Mouse (Mus musculus): ENCODE measurements around the gene Tlr7.
"Not testable (repeated sequence)": the region's sequence is repeated elsewhere in the genome, so short reads cannot be mapped to it uniquely, and the experiment has no call there.

Gene Tlr7

DNA sequence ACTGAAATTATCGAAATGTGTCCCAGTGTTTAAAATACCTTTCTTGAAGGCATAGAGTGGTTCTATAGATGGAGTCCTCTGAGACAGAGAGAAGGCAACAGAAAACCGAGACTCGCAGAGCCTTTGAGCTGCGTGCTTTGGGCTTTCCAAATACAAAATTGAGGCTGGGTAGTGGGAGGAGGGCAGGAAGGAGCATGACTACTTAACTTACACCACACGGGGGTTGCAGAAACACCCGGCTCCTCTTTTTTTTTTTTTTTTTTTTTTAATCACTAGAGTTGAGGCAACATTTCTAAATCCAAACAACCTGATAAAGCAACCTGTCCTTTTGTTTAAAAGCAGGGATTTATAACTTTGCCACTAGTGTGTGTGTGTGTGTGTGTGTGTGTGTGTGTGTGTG lies at the start of gene Tlr7:
Gene Tlr7 (minus strand): TSS at position 160 of the 400 bp plus-strand sequence.
- DNase-seq (ENCODE audit: low spot score) = no peak

DNA sequence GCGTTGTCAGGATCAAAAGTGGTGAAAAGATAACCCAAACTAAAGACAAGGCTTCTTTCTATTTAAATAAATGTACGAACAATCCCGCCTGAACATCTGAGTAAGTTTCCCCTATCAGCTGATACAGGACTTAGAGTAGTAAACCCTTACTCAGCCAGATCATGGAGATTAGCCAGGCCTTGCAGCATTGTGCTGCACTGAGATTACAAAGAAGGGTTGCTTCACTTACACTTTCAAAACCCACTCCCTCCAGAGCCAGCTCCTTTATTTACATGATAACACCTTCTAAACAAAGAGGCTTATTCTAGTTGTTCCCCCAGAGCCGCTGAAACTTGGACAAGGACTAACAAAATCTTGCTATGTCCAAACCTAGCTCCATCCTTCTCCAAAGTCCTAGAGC lies 49.7 kb upstream of the Tlr7 start:
- DNase-seq (ENCODE audit: low spot score) = no peak

- DNase-seq (ENCODE audit: low spot score) = not testable (repeated sequence)
Observed at GRCm38 (mm10) chrX:167361231-167361630, 30.9 kb upstream of the Tlr7 start.

GRCm38 (mm10) chrX:167359704-167360103 lies 29.3 kb upstream of the Tlr7 start:
- no peak for DNase-seq (ENCODE audit: low spot score)

DNA sequence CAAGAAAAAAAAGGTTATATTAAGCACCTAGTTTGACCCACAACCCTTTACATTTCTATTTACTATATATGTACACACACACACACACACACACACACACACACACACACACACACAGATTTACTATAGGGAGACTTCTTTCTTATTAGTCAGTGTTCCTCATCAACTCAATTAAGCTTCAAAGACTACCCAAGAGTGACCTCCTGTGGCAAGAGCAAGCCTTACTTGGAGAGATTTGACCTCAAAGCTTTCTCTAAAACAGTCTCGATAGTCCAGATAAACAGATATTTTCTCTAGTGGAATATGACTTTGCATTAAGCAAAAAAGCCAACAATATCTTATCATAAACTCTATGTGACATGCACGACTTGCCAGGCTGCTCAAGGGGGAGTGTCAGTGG lies 27.1 kb upstream of the Tlr7 start:
- no peak for DNase-seq (ENCODE audit: low spot score)

DNA sequence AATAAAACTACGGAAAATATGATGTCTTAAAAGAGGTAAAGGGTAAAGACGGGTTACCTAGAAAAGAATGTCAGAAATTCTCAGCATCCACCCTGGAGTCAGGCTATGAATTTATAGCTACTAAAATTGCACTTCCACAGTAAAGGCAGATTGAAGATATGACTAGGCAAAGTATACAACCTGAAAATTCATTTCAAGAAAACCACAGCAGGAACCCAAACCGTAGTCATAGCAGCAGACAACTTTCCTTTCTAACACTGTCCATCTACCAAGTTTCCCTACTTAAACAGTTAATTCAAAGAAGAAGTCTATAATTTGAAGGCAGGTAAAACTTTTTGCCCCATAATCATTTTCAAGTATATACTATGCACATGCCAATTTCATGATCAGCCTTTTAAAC lies 25.6 kb upstream of the Tlr7 start:
- no peak for DNase-seq (ENCODE audit: low spot score)

DNA sequence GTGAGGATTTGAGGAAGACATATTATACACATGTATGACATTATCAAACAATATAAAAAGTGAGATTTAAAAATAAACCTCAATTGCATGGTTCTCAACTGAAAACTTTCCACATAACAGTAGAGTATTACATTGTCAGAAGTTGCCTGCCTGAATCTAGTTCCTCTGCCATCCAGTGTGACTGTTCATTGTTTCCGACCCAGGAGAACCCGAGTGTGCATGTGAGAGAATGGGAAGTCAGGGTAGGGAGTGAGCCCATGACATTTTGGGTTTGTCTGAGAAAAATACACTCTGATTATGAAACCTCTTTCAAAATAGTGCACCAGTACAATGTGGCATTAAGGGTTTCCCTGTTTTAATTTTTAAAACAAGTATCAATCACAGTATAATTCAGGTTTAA lies 23.3 kb upstream of the Tlr7 start:
- DNase-seq (ENCODE audit: low spot score) = no peak

DNA sequence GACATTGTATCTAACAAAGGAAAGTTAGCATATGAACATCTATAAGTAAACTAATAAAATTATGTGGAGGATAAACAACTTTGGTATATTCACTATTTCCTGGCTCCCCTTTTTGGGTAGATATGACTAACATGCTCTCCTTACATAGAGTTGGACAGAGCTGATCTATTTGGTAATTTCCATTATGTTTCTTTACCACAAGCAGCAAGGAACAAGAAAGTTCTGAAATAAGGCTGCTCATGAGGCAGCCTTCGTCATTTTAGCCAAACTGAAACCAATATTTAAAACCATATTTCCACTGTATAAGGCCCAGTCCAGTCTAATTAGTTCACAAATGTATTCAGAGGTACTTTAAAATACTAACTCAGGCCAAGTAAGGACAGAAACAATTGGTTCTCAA lies 16.1 kb upstream of the Tlr7 start:
- no peak for DNase-seq (ENCODE audit: low spot score)

DNA sequence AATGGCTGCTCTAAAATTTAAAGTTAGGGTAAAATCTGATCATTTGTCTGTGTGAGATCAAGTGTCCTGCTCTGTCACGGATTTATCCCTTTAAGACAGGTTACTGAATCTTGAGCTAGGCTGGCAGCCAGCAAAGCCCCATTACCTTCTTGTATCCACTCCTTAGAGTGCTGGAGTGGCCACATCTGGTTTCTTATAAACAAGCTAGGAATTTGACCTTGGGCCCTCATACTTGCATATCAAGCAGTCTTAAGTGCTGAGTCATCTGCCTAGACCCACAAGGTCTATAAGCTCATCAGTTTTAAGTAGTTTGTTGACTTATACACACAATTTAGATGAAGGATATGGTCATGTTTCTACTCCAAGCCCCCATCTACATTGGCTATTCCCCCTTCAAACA lies 14.0 kb upstream of the Tlr7 start:
- DNase-seq (ENCODE audit: low spot score) = no peak

GRCm38 (mm10) chrX:167341811-167342210 lies 11.5 kb upstream of the Tlr7 start:
- DNase-seq (ENCODE audit: low spot score) = no peak

DNA sequence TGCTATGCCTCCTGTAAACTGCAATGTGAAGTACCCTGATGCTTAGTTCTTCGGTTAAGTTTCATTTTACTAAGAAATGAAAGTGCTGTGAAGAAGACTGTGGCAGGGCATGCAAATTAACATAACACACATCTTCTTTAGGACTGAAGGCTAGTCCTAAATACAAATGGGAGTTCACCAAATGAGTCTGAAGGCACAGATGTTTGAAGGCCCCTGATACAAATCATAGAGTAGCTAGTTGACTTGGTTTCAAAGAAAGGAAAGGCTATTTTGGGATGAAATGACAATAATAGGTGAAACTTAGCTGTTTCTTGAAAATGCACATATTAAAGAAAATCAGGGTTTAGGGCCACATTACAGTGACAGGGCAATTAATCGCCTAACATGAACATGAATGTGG lies 9.8 kb upstream of the Tlr7 start:
- DNase-seq (ENCODE audit: low spot score) = no peak

DNA sequence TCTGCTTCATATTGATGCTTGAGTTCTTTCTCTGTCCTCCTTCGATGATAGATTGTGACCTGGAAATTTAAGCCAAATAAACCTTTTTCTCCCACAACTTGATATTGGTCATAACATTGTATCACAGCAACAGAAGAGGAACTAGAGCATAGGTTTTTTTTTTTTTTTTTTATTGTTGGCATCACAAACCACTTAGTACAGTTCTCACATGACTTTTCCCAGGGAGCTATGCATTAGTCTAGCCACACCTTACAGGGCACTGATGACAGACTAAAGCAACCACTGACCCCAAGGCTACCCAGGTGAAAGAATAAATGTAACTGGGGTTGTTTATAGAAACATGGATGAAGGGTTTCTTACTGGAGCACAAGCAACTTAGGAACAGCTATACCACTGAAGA lies 7.6 kb upstream of the Tlr7 start:
- no peak for DNase-seq (ENCODE audit: low spot score)

DNA sequence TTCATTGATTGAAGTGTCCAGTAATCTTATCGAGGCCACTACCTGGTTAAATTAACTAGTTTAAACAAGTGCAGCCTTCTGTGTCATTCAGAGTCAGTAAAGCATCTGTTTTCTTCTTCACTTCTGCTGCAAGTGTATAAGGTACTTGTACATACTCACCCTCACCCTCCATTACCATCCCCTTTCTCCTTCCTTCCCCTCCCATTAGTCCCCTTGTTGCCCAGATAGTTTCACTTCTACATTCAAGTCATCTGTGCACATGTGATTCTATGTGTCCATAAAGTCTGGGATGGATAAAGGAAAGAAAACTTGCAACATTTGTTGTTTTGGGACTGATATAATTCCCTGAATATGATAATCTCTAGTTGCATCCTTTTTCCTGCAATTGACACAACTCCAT lies 4.2 kb upstream of the Tlr7 start:
- no peak for DNase-seq (ENCODE audit: low spot score)

- no peak for DNase-seq (ENCODE audit: low spot score)
Observed at GRCm38 (mm10) chrX:167332607-167333006, 2.2 kb upstream of the Tlr7 start.

GRCm38 (mm10) chrX:167330993-167331392 lies 635 bp upstream of the Tlr7 start:
- no peak for DNase-seq (ENCODE audit: low spot score)

- DNase-seq (ENCODE audit: low spot score) = no peak
Observed at GRCm38 (mm10) chrX:167329620-167330019, 738 bp downstream of the Tlr7 start.

GRCm38 (mm10) chrX:167329098-167329497 lies 1.3 kb downstream of the Tlr7 start:
- DNase-seq (ENCODE audit: low spot score) = no peak

DNA sequence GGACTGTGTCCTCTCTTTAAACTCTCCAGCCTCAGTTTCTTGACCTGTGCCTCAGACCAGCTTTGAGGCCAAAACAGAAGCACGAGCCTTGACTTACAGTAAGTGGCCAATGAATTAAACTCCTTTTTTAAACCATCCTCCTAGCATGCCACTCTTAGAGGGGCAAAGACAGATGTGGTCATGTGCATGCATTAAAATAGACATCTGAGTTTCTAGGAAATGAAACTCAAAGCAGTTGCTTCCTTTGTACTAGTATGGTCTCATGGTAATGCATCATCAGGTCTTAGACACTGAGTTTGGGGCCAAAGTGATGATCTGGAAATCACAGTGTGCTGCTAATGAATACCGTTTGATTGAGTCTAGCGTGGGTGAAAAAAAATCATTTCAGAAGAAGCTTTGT lies 1.8 kb downstream of the Tlr7 start:
- DNase-seq (ENCODE audit: low spot score) = no peak

GRCm38 (mm10) chrX:167323742-167324141 lies 6.6 kb downstream of the Tlr7 start:
- no peak for DNase-seq (ENCODE audit: low spot score)

DNA sequence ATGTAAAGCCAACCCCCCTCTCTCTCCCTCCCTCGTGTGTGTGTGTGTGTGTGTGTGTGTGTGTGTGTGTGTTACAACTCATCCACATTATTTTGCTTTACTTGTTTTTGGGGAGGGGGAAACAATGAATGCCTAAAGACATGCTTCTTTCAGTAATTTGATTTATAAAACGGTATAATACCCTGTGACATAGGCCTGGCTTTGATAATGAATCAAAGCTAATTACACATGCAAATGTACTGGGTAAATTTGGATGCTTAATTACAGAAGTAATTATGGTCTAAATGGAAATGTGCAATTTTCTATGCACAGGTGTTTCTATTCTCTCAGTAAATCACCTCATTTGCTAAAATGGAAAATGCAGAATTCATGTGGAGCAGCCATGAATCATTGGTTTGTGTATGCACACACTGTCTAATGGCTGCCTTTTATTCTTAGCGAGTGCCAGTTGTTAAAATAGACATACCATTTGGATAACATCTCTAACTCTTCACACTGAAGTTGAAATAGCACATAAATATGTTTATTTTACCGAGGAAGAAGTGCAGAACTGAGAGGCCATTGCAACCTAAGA lies 9.0 kb downstream of the Tlr7 start:
- DNase-seq (ENCODE audit: low spot score) = no peak

GRCm38 (mm10) chrX:167318819-167319396 lies 11.4 kb downstream of the Tlr7 start:
- no peak for DNase-seq (ENCODE audit: low spot score)

DNA sequence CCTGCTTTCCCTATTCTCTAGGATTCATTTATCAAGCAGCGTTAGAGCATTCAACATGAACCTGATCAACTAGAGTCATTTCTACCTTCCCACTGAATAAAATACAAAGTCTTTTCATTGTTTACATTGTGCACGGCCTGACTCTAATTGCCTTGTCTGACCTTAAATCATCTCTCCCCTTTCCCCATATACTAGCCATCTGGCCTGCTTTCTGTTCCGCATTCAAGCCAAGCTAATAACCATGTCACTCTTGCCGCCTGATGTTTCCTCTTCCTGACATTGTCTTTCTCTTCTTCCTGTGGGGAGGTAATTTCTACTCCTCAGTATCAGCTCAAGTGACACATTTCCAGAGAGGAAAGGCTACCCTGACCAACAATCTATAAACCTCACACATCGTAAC lies 14.6 kb downstream of the Tlr7 start:
- no peak for DNase-seq (ENCODE audit: low spot score)

- no peak for DNase-seq (ENCODE audit: low spot score)
Observed at GRCm38 (mm10) chrX:167315093-167315726, 15.1 kb downstream of the Tlr7 start.

GRCm38 (mm10) chrX:167302061-167302460 lies 28.3 kb downstream of the Tlr7 start:
- not testable (repeated sequence) for DNase-seq (ENCODE audit: low spot score)

Data from testis, postnatal 14 days (tissue).